Mouse (Mus musculus) brain, embryonic 18.5 days (tissue): ENCODE results near the gene Pls1.

Source experiments
- DNase-seq: peaks from one replicate; pipeline ENCODE4 v3.0.0-alpha.2; 2012; ENCODE audit warnings: low read depth, low spot score

Gene Pls1

DNA sequence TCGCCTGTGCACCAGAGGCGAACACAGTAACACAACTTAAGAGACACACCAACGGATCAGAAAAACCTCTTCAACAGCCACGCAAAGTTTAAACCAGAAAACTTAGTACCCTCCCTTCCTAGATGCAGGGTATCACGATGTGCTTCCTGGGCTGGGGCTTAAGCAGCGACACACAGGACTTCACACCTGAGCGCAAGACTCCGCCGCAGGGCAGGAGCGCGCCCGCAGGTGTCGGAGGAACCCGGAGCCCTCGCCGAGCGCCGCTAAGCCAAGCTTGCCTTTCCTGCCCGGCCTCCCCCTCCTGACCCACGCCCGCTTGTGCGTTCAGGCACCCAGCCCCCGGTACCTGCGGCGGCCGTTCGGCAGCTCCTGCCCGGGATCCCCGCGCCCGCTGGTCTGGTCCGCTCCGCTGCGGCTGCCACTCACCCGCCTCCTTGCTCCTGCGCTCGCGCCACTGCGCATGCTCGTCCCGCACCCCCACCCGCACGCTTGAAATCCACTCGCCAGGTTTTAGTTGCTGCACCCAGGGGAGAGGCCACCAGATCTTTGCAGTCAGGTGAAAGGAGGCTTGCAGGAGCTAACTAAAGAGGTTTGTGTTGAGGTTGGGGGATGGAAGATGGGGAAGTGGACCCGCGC, at the start of gene Pls1:
Gene Pls1, minus strand, starts transcription at position 487 of the 636 bp plus-strand sequence.
- peak; percentile 64 for DNase-seq

DNA sequence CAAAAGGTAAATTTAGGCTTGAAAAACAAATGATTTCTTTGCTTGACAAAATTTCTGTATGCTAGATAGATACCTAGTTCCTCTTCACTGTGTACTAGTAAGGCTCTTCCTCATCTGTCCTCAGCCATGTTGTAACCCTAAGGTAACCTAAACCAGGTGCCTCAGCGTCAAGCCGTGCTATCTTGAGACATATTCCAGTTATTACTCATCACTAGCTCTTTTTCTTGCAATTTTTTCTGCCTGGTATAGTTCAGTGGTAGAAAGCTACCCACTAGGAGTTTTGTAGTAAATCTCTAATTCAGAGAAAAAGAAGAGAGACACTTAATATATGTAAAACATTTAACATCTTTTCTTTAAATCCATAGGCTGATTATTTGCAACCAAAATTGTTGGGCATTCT, 37.6 kb upstream of the Pls1 start:
- DNase-seq, result no peak

DNA sequence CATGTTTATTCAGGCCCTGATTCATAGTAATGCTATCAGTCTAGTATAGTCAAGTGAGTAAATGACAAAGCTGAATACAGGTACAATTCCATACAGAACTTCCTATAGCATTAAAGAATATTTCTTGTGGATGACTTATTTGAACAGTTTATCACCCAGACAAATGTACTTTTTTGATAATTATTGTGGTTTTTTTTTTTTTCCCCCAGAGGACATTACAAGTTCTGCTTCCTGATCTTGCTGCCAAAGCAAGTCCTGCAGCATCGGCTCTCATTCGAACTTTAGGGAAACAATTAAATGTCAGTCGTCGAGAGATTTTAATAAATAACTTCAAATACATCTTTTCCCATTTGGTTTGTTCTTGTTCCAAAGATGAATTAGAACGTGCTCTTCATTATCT, 33.1 kb upstream of the Pls1 start:
- DNase-seq, result no peak

DNA sequence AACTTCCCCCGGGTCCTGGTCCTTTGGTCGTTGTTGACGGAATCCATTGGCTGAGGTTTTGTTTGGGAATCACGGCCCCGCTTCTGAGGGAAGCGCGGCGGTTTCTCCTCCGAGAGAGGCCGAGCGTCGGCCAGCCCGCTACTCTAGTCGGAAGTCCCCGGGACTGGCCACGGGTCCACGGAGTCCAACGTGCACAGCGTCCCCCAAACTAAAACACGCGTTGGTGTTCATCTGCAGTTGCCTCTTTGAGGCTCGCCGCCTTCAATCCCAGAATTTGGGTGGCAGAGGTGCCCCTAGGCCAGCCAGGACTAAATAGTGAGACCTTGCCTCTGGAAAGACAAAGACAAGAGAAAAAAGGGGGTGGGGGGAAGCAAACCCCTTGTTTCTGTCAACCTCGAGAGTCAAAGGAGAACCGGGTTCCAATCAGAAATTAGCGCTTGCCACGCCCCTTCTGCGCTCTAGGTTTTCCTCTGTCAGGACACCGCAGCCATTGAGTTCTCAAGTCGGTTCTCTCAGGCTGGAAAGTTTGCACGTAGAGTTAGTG, 13.0 kb upstream of the Pls1 start:
- no peak for DNase-seq

DNA sequence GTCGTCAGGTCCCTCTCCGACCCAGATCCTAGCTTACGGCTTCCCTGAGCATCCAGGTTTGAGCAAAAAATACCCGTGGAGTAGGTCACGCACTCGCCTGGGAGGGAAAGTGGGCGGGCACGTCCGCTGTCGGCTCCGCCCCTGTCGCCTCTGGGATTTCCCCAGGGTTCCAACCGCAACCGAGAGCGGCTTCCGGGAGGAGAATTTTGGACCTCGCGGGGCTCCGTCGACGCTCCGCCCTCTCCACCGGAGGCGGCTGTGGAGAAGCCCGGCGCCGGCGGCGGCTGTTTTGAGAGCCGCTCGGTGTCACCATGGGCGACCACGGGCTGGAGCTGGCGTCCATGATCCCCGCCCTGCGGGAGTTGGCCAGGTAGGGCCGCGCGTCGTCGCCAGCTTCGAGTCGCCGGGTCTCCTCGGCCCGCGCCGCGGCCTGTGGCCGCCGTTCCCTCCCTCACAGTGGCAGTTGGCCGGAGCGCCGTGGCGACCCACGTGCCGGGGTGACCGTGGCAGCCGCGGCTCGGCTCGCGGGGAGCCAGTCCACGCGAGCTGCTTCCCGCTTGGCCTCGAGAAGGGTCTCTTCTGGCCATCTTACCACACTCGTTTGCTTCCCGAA, 12.4 kb upstream of the Pls1 start, which contains the start of gene Atr:
Gene Atr, plus strand, starts transcription at position 184 of the 613 bp plus-strand sequence.
- peak; percentile 80 for DNase-seq

DNA sequence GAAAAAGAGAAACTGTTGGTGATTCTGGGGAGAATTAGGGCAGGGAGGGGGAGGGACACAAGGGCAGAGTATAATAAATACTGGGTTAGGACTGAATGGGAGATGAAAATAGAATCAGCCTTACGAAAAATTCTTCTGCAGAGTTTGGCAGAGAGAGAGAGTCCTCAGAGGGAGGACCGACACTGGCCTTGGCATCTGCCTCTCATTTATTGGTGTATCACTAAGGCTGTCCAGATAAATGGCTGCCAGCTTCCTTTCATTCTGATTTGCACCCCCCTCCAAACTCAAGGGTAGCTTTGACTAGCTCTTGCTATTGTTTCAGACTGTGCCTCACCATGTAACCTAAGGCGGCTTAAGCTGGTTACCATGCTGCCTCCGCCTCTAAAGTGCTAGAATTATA, 10.9 kb upstream of the Pls1 start:
- DNase-seq, result no peak

DNA sequence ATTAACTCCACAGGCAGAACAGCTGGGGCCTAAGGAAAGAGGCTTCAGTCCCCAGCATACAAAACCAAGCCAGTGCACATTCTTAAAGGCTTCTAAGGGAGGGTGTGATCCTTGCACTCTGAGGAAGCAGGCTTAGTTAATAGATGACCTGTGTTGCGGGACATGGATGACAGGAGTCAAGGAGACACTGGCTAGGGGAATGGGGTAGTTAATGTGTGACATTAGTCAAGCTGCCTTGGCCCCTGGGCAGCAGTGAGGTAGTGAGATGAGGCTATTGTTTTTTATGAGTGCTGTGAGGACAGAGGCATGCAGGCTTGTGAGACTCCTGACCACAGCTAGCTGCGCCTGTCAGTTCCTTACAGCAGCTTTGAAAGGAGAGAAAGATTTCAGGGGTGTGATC, 9.8 kb upstream of the Pls1 start:
- DNase-seq, result no peak

DNA sequence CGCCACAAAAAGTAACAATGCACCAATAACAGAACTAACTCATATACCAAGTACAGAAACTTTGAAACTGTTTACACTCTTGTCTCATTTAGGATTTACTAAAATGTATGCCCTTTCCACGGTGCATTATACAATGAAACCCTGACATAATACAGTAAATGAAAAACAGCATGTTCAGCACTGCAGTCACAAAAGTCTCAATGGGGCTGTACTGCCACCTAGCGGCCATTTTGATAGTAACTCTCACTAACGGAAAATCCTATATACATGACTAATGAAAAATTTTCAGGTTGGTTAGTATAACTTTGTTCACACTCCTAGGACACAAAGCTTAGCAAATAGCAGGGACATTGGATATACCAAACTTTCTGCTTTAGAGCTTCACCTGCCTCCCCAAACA, 7.8 kb upstream of the Pls1 start:
- peak; percentile 47 for DNase-seq

DNA sequence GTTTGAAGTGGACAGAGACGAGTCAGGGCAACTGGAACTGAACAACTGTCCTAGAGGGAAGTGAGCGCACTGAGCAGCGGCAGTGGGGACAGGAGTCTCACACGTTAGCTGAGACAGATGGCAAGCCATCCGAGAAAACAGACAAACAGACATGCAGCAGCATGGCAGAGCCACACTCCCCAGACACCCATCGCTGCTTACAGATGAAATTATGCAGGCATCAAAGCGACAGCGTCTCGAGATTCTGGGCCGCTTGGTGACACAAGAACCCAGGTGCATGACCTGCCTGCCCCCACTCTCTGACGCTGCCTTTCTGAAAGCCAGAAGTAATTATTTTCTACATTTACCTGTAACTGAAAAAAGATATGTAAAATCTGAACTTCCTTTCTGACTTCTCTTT, 6.6 kb upstream of the Pls1 start:
- no peak for DNase-seq

DNA sequence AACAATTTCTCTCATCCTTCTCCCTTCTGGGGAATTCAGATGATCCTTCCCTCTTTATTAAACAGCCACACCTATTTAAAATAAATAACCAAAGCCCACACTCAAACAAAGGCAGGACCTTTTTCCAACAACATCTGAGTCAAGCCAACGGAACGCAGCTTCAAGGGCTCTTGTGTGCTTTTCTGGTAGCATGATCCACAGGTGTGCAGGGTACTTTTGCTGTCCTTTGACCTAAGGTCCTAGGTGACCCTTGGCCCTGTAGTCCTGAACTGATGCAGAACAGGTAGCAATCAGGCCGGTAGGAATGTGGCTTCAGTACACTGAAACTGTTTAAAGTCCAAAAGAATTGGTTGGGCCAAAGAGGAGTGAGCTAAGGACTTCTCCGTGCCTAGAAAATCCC, 600 bp upstream of the Pls1 start:
- DNase-seq, result no peak

DNA sequence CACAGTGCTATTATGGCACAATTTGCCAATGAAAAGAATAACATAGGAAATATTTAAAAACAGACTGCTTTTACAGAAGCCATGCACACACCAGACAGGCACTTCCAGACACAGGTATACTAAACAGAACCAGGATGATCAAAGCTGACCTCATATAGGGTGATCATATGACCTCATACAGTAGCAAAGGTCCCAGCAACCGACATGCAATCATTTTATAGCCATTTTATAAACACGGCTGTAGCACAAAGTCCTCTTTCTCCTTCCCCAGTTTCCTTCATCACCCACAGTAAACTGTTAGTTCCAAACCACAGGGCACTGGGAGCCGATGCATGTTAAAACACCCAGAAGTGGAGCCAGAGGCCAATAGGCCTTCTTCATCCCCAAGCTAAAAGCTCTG, 5.7 kb downstream of the Pls1 start:
- no peak for DNase-seq

DNA sequence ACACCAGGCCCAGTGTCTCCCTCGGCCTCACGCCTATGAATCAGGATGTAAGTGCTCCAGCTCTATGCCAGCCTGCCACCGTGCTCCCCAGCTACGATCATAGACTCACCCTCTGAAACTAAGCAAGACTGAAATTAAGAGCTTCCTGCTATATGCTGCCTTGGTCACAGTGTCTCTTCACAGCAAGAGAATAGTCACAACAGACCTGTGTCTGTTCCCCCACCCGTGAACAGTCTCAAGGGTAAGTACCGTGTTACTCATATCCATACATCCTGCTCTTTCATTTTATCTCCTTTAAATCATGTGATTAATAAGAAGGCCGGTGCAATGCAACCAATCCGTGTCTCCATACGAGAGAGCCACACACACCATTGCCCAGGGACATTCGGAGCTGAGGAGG, 9.4 kb downstream of the Pls1 start:
- no peak for DNase-seq

DNA sequence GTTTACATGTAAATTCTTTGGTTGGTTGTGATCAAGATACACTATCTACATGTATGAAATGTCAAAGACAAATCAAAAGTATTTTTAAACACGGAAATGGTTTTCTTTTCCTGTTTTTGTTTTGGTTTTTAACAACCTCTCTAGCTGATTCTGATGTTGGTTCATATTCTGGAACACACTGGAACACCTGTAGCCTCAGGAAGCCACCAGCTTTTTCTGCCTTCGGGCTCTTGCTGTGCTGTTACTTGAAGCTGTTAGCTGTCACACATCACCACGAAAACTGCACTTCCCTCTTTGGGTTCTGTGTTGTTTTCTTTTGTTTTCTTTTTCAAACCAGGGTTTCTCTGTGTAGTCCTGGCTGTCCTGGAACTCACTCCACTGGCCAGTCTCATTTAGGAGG, 10.3 kb downstream of the Pls1 start:
- no peak for DNase-seq

DNA sequence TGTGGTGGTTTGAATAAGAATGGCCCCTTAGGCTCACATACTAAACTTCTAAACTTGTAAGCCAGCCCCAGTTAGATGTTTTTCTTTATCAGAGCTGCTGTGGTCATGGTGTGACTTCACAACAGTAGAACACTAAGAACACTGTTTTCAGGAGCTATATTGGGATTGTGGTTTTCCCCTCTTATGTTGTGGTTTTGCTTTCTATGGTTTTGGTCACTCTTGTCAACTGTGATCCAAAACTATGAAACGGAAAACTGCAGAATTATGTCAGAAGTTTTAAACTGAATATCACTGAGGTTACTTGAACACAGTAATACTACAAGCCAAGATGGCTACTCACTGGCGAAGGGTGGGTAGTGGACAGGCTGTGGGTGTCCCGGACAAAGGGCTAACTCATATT, 12.4 kb downstream of the Pls1 start:
- no peak for DNase-seq

DNA sequence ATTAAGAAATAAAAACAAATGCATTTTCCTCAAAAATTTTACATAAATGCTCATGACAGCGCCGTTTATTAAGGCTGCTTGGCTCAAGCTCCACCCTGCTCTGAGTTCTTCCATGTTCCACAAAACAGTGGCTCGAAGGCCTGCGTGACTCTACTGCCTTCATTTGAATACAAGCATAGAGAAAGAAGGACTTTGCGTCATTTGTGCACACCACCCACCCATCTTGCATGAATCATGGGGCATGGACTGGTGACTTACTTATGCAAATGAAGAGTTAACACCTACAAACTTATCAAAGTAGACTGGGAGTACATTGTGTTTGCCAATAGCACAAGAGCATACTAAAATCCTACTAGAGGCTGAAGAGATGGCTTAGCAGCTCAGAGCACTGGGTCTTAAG, 17.5 kb downstream of the Pls1 start:
- no peak for DNase-seq

DNA sequence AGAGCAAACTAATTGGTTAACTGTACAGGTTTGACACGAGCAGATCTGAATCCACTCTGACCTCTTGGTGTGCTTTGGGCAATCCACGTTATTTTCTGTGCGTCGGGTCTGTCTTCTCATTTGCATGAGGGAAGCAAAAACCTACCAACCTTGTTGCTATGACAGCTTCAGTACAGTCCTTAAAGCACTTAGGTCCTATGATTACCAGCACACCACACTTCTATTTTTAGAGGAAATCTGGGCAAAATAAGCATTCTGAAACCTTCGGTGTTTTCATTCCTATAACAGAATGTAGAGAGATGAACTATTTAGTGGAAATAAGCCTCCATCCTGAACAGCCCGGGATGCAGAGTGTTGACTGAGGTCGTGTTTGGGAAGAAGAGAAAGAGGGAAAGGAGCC, 22.6 kb downstream of the Pls1 start:
- no peak for DNase-seq

DNA sequence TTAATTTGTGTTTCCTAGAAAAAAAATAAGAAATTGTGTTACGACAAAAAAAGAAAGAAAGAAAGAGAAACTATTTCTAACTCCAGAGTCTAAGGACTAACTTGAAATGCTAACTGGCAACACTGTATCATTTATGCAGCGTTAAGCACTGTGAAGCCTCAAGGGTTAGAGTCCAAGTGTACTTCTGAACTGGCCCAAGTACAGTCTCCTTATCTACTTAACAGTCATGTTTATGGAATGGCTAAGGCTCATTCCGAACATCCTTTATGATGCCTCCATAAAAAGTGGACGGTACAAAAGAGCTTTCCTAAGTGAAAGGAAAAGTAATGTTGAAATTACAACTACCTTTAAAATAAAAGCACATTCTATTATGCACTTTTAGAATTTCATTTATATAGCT, 29.4 kb downstream of the Pls1 start:
- no peak for DNase-seq

DNA sequence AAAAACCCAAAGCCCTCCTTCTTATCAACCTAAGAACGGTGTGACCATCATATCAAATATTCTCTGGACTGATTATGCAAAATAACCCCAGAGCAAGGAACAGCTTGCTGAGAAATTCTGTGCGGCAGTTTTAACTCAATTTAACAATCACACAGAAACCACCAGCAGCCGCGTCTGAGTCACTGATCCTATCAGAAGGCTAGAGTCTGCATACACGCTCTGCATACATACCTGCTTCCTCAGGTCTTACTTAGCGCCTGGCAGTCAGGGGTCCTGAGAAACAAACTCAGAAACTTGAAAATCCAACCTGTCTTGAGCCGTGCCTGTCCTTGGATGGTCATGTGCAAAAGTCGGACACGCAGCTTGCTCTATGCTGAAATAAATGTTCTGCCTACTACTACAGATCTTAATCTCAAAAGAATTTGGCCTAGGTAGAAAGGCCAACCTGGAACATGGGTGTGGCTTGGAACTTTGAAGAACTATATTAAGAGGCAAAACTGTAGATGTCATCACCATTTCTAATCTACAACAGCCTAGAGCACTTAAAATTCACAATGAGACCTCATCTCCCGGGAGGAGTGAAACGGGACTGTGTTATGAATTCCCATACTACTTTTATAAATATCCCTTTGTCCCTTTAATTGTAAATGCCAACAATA, 30.0 kb downstream of the Pls1 start:
- no peak for DNase-seq

DNA sequence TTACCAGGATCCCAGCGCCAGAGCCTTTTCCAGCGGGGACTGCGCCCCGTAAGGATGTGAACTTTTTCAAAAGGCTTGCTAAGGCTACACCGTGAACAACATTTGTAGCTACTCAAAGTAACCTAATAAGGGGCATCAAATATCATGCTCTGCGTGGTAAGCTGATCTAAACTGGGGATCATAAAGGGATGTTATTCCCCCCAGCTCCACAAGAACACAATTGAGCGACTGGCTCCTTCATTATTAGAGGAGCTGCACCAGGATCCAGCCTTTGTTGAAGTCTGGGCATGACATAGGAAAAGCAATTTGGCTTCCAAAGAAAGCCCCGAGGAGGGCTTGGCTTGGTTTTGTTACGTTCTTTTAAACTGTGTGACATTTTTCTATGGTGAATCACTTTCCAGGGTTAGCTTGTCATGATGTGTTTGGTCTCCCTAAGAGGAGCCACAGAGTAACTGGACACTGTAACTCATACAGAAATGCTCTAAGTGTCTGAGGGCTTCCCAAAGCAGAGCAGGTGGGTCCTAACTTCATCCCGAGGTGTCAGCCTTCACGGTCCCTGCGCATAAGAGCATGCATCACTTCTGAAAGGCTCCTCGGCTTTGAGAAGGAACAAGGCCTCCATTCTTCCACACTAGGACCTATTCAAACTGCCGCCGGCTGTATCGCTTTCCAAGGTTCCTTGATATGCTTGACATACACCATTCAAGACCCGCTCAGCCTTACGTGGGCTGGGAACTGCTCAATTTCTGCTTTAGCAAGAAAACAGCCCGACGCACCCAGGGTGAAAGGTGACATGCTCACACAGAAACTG, 31.2 kb downstream of the Pls1 start:
- peak; percentile 22 for DNase-seq

DNA sequence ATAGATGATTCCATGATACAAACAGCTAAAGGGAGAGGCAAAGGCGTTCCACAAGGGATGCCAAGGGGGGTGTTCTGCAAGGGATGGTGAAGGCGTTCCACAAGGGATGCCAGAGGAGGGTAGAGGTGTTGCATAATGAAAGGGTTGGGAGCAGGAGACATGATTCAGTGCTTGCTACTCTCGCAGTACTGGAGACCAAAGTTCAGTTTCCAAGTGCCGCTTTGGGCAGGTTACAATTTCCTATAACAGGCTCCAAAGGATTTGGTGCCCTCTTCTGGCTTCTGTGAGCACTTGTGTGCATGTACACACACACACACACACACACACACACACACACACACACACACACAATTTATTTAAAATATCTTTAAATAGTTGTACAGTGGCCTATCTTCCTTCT, 33.3 kb downstream of the Pls1 start:
- no peak for DNase-seq

DNA sequence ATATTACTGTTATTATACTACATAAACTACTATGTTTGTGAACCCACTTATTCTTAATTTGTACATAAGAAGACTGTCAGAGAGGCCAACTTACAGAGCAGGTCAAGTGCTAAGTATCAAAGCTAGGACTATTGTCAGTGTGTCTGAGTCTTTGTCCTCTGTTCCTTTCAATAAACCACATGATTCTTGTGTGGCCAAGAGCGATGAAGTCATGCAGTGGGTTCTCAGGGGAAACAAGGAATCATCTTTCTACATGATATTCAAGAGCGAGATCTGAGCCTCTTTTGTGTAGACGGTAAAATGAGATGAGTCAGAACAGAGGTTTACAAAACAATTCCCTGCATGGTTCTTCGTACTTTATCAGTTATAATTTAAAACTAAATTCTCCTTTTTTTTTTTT, 35.5 kb downstream of the Pls1 start:
- no peak for DNase-seq

DNA sequence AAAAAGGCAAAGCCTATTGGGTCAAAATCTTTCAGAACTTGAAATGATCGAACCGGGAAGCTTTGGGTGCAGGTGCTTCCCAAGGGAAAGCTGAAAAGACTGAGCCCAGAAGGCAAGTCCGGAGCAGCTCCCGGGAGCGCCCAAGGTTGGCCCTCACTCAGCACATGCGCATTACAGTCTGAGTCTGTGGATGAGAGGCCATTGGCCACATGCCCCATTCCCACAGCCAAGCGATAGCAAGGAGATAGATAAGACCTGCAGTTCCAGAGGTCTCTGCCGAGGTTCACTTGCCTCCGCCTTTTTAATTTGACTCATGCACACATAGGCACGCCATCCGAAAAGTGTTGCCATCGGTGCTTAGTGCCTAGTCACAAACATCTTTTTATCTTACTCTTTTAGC, 39.7 kb downstream of the Pls1 start:
- no peak for DNase-seq
